Mouse (Mus musculus): ENCODE measurements around the gene Ilf3. TPM values are rescaled to one million over a fixed set of nuclear protein-coding genes. Genes with fewer than 3 reads are reported as not detected.

Ilf3 gene
- total and polyA plus RNA-seq, 2 experiments from 2014 or later, result 105 to 198 TPM

DNA sequence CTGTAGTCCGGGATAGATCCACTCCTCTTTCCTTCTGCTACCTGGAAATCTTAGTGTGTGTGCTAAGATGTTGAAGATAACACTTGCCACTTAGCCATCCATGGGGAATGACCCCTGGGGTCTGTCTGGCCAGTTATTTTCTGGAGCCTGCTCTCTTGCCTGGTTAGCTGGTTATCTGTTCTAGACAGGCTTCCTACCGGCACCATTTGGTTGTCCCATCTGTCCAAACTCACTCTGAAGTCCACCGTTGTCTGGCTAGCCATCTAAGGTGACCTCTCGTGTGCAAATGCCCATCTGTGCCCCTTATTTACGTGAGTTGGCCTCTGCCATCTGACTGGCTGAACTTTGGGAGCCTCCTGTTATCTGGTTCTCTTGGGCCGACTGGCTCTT, 57.9 kb downstream of the Ilf3 start:
- peak overlapping the region; percentile 79 for H3K27ac ChIP-seq (ENCODE audit: low read depth, low read length)
- peak overlapping the region; percentile 97 for H3K4me3 ChIP-seq (ENCODE audit: low read depth, low read length)
- H3K9ac ChIP-seq (replicated peaks; ENCODE audit: low read length, poor library complexity, severe bottlenecking), result peak overlapping the region; percentile 96
- peak overlapping the region; percentile 69 for H3K4me2 ChIP-seq (ENCODE audit: low read depth, low read length, poor library complexity, severe bottlenecking)
- ATAC-seq (ENCODE audit: low FRiP score), result no peak
- 8% methylated on average over 6 of the region's 6 CpGs for WGBS
- H3K9me3 ChIP-seq (ENCODE audit: low read length), result no peaks in the 10 kb centered on the region
- no peaks in the 10 kb centered on the region for H3K27me3 ChIP-seq (ENCODE audit: insufficient read depth, low read length)
- peaks cover 5% of the 10 kb centered on the region for H3K36me3 ChIP-seq (ENCODE audit: insufficient read depth, low read length)
- DNase-seq (ENCODE audit: low spot score), result no peak
- peaks cover 14% of the 10 kb centered on the region for H3K4me1 ChIP-seq (ENCODE audit: insufficient read depth, low read length)
- TF ChIP-seq CTCF (IDR thresholded peaks at IDR 0.05), result no peak

- Histone ChIP-seq H3K9me3 (ENCODE audit: low read length) (no peaks in the 10 kb centered on the region), H3K4me2 (ENCODE audit: low read depth, low read length, poor library complexity, severe bottlenecking) (peak overlapping the region; percentile 69), H3K36me3 (ENCODE audit: insufficient read depth, low read length) (peaks cover 2% of the 10 kb centered on the region; the same call in 1 of the 2 replicates), H3K4me1 (ENCODE audit: insufficient read depth, low read length) (peaks cover 14% of the 10 kb centered on the region), H3K27me3 (ENCODE audit: insufficient read depth, low read length) (no peaks in the 10 kb centered on the region), H3K27ac (ENCODE audit: low read depth, low read length) (no peak overlapping the region), H3K4me3 (ENCODE audit: low read depth, low read length) (peak overlapping the region; percentile 97), H3K9ac (replicated peaks; ENCODE audit: low read length, poor library complexity, severe bottlenecking) (peak overlapping the region; percentile 96)
- ATAC-seq (ENCODE audit: low FRiP score) (no peak), DNase-seq (ENCODE audit: low spot score) (no peak)
- WGBS, result 25% methylated on average over 1 of the region's 1 CpGs
- no peak for TF ChIP-seq CTCF (IDR thresholded peaks at IDR 0.05)
Measured at GRCm38 (mm10) chr9:21426013-21426412, 58.3 kb downstream of the Ilf3 start.

DNA sequence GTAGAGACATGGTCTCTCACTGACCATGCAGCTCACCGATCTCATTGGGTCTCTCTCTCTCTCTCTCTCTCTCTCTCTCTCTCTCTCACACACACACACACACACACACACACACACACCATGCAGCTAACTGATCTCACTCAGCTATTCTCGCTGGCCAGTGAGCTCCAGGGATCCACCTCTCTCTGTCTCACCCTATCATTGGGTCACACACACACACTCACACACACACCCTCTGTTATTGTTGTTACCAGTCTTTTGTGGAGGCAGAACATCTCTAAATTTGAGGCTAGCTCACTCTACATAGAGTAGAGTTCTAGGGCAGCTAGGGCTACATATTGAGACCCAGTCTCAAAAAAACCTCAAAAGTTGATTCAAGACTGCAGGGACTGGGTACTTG, 58.9 kb downstream of the Ilf3 start:
- H3K27me3 ChIP-seq (ENCODE audit: insufficient read depth, low read length), result no peaks in the 10 kb centered on the region
- no peak for TF ChIP-seq CTCF (IDR thresholded peaks at IDR 0.05)
- H3K4me3 ChIP-seq (ENCODE audit: low read depth, low read length), result no peak overlapping the region
- peaks cover 14% of the 10 kb centered on the region for H3K4me1 ChIP-seq (ENCODE audit: insufficient read depth, low read length)
- H3K27ac ChIP-seq (ENCODE audit: low read depth, low read length), result no peak overlapping the region
- ATAC-seq (ENCODE audit: low FRiP score) (no peak), DNase-seq (ENCODE audit: low spot score) (no peak)
- no peaks in the 10 kb centered on the region for H3K36me3 ChIP-seq (ENCODE audit: insufficient read depth, low read length)
- H3K9me3 ChIP-seq (ENCODE audit: low read length), result no peaks in the 10 kb centered on the region
- peak overlapping the region; percentile 69; the same call in 1 of the 2 replicates for H3K4me2 ChIP-seq (ENCODE audit: low read depth, low read length, poor library complexity, severe bottlenecking)
- no peak overlapping the region for H3K9ac ChIP-seq (replicated peaks; ENCODE audit: low read length, poor library complexity, severe bottlenecking)
- 71% methylated on average over 2 of the region's 2 CpGs for WGBS

GRCm38 (mm10) chr9:21427773-21428172, 60.1 kb downstream of the Ilf3 start:
- Histone ChIP-seq H3K27ac (ENCODE audit: low read depth, low read length) (no peak overlapping the region), H3K36me3 (ENCODE audit: insufficient read depth, low read length) (no peaks in the 10 kb centered on the region), H3K4me3 (ENCODE audit: low read depth, low read length) (no peak overlapping the region), H3K9me3 (ENCODE audit: low read length) (no peaks in the 10 kb centered on the region), H3K27me3 (ENCODE audit: insufficient read depth, low read length) (no peaks in the 10 kb centered on the region), H3K9ac (replicated peaks; ENCODE audit: low read length, poor library complexity, severe bottlenecking) (0 out of 2 replicates have a peak overlapping the region, but pooled peaks have one; percentile 8), H3K4me1 (ENCODE audit: insufficient read depth, low read length) (peaks cover 14% of the 10 kb centered on the region), H3K4me2 (ENCODE audit: low read depth, low read length, poor library complexity, severe bottlenecking) (no peak overlapping the region)
- 83% methylated on average over 2 of the region's 2 CpGs for WGBS
- DNase-seq (ENCODE audit: low spot score), result no peak
- ATAC-seq (ENCODE audit: low FRiP score), result no peak
- no peak for TF ChIP-seq CTCF (IDR thresholded peaks at IDR 0.05)

- H3K9ac ChIP-seq (replicated peaks; ENCODE audit: low read length, poor library complexity, severe bottlenecking), result 0 out of 2 replicates have a peak overlapping the region, but pooled peaks have one; percentile 8
- H3K27me3 ChIP-seq (ENCODE audit: insufficient read depth, low read length), result no peaks in the 10 kb centered on the region
- no peaks in the 10 kb centered on the region for H3K36me3 ChIP-seq (ENCODE audit: insufficient read depth, low read length)
- no peak overlapping the region for H3K4me2 ChIP-seq (ENCODE audit: low read depth, low read length, poor library complexity, severe bottlenecking)
- TF ChIP-seq CTCF (IDR thresholded peaks at IDR 0.05), result no peak
- H3K27ac ChIP-seq (ENCODE audit: low read depth, low read length), result no peak overlapping the region
- WGBS, result 90% methylated on average over 6 of the region's 6 CpGs
- peaks cover 14% of the 10 kb centered on the region for H3K4me1 ChIP-seq (ENCODE audit: insufficient read depth, low read length)
- no peak for DNase-seq (ENCODE audit: low spot score)
- ATAC-seq (ENCODE audit: low FRiP score), result no peak
- H3K4me3 ChIP-seq (ENCODE audit: low read depth, low read length), result no peak overlapping the region
- no peaks in the 10 kb centered on the region for H3K9me3 ChIP-seq (ENCODE audit: low read length)
Measured at GRCm38 (mm10) chr9:21428178-21428577, 60.5 kb downstream of the Ilf3 start.

- peaks cover 15% of the 10 kb centered on the region for H3K4me1 ChIP-seq (ENCODE audit: insufficient read depth, low read length)
- ATAC-seq (ENCODE audit: low FRiP score) (no peak), DNase-seq (ENCODE audit: low spot score) (no peak)
- no peaks in the 10 kb centered on the region for H3K27me3 ChIP-seq (ENCODE audit: insufficient read depth, low read length)
- H3K4me3 ChIP-seq (ENCODE audit: low read depth, low read length), result no peak overlapping the region
- WGBS, result 85% methylated on average over 7 of the region's 7 CpGs
- no peaks in the 10 kb centered on the region for H3K9me3 ChIP-seq (ENCODE audit: low read length)
- no peak overlapping the region for H3K27ac ChIP-seq (ENCODE audit: low read depth, low read length)
- no peak for TF ChIP-seq CTCF (IDR thresholded peaks at IDR 0.05)
- no peaks in the 10 kb centered on the region for H3K36me3 ChIP-seq (ENCODE audit: insufficient read depth, low read length)
- H3K4me2 ChIP-seq (ENCODE audit: low read depth, low read length, poor library complexity, severe bottlenecking), result no peak overlapping the region
- H3K9ac ChIP-seq (replicated peaks; ENCODE audit: low read length, poor library complexity, severe bottlenecking), result no peak overlapping the region
Measured at GRCm38 (mm10) chr9:21430724-21431123, 63.1 kb downstream of the Ilf3 start.

Data from midbrain, postnatal 0 days (tissue).